Mouse (Mus musculus): ENCODE data around the gene Lep. TPM values are rescaled to one million over a fixed set of nuclear protein-coding genes. Genes with fewer than 3 reads are reported as not detected.
A peak's percentile ranks its signal among the peaks of the same experiment; 100 is the strongest.

Lep gene
- not detected in 2 replicates for total RNA-seq (2017)

DNA sequence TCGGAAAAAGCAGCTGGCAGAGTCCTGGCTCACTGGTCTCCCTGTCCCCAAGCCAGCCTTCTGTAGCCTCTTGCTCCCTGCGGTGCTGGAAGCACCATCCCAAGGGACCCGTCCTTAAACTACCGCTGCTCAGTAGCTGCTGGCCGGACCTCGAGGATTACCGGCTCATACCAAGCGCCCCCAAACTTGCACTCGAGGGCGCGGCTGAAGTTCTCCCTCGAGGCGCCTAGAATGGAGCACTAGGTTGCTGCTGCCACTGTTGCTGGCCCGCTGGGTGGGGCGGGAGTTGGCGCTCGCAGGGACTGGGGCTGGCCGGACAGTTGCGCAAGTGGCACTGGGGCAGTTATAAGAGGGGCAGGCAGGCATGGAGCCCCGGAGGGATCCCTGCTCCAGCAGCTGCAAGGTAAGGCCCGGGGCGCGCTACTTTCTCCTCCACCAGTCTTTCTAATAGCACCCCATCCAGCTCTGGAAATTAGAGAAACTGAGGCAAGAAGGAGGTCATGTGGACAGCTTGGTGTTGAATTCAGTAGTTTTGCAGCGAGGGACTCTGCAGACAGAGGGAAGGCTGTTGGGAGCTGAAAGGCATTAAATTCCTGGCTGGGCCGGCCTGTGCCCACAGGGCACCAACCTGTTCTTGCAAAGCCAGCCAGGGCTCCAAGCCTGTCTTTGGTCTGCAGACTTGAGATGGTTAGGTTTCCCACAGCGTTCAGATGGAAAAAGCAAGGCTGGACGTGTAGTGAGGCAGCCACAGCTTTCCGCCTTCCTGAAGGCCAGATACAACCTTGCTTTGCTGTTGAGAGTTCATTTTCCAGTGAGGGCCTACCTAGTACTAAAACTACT lies at the start of gene Lep:
Lep (plus strand) TSS at position 375 of the 840 bp plus-strand sequence.
- ATAC-seq (replicated peaks; ENCODE audit: low read depth, poor library complexity, severe bottlenecking) = no peak

DNA sequence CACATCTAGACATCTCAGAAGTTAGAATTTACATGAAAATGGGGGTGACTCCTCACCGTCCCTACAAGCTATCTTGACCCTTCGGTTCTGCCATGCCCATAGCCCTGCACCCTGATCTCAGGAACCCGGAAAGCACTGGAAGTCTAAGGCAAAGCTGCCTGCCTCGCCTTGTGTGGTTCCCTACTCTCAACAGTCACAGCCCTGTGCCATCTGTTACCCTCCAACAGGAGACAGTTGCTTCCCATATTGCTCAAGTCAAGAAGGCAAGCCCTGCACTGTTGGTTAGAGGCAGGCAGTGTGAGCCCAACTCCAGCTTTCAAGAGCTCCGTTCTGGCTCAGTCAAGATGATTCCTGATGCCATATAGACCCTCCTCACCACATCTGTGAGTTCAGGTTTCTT lies 48.4 kb upstream of the Lep start:
- no peak for ATAC-seq (replicated peaks; ENCODE audit: low read depth, poor library complexity, severe bottlenecking)

DNA sequence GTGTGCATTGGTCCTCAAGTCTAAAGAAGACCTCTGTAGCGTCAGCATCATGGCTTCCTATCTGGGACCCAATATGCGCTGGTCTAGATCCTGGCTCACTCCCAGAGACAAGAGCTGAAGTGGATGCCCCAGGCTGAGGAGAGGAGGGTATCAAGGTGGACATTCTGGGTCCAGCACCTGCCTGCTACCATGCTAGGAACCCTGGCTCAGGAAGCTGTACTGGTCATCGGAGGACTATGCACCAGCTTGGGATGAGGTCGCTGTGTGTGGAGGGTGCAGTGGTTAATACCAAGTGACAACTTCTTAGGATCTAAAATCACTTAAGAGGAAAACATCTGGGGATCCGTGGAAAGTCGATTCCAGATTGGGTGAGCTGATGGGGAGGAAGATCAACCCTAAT lies 46.8 kb upstream of the Lep start:
- ATAC-seq (replicated peaks; ENCODE audit: low read depth, poor library complexity, severe bottlenecking) = no peak

DNA sequence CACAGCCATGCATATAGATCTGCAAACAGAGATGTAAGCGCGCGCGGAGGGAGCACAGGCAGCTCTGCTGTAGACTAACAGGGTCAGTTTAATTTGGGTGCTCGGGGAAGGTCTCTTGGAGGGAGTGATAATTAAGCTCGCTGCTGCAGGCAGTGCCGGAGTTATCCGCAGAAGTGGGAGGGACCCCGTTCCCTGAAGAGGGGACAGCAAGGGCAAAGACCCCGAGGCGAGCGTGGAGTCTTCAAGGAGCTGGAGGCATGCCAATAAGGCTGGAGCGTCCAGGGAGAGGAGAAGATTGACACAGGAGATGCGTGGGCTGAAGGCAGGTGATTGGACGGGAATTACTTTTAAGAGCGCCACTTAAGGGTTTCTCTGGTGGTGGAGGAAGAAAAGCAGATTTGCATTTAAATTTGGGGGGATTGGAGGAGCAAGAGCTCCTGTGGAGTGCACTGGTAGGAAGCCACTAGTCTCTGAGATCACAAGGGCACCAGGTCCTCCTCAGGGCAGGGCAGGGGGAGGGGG lies 43.1 kb upstream of the Lep start:
- ATAC-seq (replicated peaks; ENCODE audit: low read depth, poor library complexity, severe bottlenecking) = no peak

DNA sequence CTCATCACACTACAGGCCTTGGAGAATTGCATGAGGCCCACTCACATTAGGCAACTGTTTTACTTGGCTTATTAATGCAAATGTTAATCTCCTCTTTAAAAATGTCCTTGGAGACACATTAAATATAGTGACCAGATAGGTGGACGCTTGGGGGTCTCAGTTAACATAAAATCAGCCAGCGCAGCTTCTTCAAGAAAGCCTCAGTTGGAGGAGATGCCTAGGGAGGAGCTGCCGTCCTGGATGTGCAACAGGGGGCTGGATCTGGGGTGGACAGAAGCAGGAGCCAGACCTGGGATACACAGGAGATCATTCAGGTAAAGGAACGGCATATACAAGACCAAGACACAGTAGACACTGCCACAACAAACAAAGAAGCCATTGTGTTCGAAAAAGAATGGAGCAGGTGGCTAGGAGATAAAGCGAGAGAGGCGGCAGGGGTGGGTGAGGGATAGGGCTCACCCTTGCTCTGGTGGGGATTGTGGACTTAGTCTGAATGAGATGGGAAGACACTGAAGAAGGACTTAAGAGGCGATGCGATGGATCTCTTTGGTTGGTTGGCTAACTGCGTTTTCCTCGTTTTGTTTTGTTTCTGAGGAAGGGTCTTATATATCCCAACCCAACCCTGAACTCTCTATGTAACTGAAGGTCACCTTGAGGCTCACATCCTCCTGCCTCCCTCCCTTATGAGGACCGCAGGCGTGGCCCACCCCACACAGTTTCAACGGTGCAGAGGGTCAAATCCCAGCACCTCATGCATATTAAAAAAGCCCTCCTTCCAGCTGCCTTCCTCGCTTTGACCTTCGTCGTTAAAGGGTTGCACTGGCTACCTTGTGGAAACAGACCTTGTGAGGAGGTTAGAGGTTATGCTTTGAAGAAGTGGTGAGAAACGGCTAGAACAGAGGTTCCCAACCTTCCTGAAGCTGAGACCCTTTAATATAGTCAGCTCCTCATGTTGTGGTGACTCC lies 40.0 kb upstream of the Lep start:
- no peak for ATAC-seq (replicated peaks; ENCODE audit: low read depth, poor library complexity, severe bottlenecking)

DNA sequence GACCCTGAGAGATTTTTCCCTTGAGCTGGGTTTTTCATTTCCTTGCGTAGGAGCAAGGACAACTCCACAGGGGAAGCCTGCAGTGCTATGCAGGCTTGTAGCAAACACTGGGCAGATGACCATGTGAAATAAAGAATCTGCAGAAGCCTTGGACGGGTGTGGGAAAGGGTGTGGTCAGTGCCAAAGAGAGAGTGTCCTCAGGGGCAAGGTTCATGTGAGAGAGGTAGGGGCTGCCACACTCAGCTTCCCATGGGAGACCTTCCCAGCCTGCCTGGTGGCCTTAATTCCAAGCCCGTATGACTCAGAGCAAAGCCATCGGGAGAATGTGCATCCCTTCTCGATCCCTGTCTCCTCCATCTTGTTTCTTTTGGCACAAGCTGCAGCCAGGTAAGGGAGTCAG lies 39.1 kb upstream of the Lep start:
- ATAC-seq (replicated peaks; ENCODE audit: low read depth, poor library complexity, severe bottlenecking) = no peak

DNA sequence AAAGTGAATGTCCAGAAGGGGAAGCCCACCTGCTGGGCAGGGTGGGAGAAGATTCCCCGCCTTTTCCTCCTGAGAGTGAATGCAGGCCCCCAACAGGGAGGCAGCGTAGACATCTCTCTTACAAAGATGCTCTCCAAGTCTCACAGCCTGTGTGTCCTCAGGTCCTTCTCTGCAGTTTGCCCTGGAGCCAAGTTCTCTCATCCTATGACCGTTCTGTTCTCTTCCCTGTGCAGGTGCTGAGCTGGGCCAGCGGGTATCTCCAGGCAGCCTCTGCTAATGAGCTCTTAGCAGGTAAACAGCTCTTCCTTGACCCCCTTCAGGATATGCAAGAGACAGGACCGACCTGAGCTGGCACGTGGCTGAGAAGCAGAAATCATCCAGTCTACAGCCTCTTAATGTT lies 38.5 kb upstream of the Lep start:
- no peak for ATAC-seq (replicated peaks; ENCODE audit: low read depth, poor library complexity, severe bottlenecking)

DNA sequence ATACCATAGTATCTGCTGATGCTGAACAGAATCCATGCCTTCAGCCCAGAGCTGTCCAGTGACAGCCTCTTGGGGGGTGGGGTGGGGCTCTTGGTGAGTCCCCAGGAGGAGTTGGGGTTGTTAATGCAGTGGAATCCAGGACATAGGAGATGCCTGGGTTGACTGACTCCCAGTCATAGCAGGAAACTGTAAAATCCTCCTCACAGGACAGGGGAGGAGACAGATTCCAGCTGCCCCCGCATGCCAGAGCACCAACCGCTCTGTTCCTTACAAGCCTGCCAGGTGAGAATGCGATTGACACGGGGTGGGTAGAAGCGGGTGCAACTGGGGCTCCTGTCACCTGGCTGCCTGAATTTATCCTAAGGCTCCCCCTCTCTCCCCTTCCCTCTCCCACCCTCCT lies 37.9 kb upstream of the Lep start:
- no peak for ATAC-seq (replicated peaks; ENCODE audit: low read depth, poor library complexity, severe bottlenecking)

DNA sequence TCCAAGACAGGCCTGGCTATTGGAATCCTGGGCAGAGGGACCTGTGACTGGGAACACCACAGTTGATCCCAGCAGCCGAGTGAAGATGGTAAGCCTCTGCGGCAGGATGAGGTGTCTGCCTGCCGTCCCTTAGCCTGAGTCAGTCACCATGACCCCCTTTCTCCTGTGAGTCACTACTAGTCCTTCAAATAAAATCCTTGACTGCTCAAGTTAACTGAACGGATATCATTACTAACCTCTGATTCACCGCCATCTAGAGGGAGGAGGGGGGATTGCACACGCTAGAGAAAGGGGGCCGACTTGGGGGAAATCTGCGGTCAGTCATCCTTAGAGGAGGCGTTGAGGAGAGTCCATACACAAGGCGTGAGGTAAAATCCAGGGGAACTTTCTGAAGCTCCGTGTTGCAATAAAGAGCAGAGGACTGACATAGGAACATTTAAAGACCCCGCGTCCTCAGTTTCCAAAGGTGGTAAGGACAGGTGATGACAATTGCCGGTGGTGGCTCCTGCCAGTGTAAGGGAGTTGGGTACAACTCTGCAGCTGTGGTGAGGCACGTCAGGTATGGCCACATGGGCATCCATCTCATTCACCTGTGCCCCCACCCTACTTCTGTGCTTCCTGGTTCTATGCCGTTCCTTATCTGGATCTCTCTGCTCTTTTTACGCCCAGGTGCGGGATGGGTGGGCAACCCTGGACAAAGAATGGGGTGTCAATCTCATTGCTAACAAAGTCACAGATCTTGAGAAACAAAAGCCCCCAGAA lies 36.6 kb upstream of the Lep start:
- ATAC-seq (replicated peaks; ENCODE audit: low read depth, poor library complexity, severe bottlenecking) = peak; percentile 66

DNA sequence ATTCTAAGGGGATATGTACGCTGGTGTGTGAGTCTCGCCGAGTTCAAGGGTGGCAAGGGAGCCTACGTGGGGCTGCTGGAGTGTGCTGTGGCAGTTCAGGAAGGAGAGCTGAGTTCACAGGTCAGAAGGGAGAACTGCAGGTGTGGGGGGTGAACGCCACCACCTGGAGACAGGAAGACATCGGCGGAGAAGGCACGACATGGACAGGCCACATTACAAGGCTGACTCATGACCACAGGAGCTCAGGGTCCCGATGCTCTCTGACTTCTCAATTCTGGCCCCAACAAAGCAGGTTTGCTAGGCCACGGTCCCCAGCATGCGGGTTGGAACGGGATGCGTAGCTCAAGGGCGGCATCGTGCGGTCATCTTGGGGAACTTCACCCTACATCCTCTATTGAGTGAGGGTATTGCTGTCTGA lies 36.0 kb upstream of the Lep start:
- ATAC-seq (replicated peaks; ENCODE audit: low read depth, poor library complexity, severe bottlenecking) = peak; percentile 96

DNA sequence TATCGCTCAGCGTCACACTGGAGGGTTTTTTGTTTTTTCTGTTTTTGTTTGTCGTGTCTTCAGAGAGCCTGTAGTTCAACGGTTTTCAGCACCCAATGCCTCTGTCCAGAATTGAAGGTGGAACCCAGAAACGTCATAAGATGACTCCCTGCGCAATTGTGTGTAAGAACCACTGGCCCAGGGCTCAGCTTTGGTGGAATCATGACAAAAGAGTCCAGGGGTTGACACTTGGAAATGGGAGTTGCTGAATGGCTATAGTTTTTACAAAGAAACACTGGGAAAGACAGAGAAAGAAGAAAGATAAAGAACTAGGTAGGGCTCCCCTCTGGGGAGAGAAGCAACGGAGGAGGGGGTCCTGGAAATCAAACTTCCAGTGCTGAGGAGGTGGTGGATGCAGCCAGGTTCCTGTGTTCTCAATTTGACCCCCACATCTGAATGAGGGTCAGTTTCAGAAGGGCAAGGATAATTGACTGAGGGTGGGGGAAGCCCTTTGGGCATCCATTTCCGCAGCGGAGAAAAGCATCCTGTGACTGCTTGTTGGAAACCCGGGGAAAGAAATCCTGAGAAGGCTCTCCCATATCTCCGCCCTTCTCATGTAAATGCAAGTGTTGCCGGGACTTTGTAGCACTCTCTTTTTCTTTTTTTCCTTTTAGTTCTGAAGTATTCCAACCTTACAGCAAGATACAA lies 34.1 kb upstream of the Lep start:
- no peak for ATAC-seq (replicated peaks; ENCODE audit: low read depth, poor library complexity, severe bottlenecking)

DNA sequence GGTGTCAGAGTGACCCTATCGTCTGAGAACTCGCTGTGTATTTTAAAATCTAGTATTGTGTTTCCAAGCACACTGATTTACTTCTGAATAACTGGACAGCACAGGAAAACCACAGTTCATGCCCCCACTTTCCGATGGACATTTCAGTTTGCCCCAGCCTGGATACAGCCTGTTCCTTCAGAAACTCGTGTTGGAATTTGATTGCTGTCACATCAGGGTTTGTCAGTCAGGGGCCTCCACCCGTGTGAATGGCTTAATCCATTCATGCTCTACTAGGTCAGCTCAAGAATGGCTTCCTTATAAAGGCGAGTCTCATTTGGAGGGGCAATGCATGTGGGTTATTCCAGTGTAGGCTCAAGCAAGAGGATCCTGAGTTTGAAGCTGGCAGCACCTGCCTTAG lies 33.3 kb upstream of the Lep start:
- ATAC-seq (replicated peaks; ENCODE audit: low read depth, poor library complexity, severe bottlenecking) = no peak

DNA sequence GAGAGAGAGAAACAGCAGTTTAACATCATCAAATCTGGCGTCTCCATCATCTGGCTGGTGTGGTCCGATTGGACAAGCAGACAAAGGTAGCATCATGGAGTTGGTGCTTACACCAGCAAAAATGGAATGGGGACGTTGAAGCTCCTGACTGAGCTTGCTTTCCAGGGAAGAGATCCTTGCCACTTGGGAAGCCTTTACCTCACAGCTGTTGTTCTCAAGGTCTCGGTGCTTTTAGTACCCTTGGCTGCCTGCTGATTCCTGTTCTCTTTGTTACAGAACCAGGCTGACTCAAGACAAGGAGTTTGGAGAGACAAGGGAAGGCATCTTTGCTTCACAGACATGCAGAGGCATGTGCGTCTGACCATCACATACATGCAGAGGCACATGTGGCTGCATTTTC lies 31.9 kb upstream of the Lep start:
- no peak for ATAC-seq (replicated peaks; ENCODE audit: low read depth, poor library complexity, severe bottlenecking)

DNA sequence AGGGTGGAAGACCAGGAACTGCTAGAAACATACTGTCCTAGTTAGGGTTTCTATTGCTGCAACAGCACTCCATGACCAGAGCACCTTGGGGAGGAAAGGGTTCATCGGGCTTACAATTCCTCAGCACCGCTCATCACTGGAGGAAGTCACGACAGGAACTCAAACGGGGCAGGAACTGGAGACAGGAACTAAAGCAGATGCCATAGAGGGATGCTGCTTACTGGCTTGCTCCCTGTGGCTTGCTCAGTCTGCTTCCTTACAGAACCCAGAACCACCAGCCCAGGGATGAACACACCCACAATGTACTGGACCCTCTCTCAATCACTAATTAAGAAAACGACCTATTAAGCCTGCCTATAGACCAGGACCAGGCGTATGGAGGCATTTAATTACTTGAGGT lies 30.5 kb upstream of the Lep start:
- ATAC-seq (replicated peaks; ENCODE audit: low read depth, poor library complexity, severe bottlenecking) = no peak

DNA sequence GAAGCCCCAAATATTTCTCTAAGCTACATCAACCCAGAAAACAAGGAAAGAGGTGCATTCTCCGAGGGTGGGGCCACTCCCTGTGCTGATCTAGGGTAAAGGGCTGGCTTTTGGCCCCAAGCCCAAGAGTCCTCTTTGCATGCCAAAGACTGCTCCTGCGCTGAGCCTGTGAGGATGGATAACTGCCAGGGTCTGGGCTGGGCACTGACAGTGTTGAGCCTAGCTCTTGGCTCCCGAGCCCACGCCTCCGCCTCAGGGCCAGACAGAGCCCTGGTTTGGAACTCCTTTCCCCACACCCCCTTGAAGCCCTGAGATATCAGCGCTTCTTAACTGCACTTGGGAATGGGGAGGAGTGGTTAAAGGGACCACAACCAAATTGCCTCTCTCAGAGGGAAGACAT lies 28.8 kb upstream of the Lep start:
- no peak for ATAC-seq (replicated peaks; ENCODE audit: low read depth, poor library complexity, severe bottlenecking)

DNA sequence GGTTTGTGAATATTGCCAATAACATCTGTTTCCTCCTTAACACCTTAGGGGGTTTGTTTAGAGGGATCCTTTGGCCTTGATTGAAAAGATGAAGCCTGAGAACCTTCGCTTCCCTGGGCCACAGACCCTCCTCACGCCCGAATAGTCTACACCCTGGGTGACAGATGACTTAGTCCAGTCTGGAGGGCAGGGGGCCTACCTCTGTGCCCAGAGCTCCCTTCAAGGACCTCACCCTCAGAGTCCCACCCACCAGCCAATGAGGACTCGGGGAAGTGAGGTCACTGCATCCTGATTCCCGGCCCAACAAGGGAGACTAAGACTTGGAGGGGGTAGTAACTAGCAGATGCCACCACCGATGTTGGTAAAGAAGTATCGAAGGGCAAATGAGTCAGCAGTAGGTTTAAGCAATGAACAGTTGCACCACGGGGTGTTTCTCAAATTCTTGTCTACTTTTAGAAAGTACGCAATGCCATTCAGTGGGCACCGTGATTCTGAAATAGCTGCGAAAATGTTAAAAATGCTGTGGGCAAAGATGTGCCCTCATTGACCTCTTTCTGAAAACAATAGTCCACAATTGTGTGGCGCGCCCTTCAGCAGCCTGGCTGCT lies 28.2 kb upstream of the Lep start:
- ATAC-seq (replicated peaks; ENCODE audit: low read depth, poor library complexity, severe bottlenecking) = no peak

DNA sequence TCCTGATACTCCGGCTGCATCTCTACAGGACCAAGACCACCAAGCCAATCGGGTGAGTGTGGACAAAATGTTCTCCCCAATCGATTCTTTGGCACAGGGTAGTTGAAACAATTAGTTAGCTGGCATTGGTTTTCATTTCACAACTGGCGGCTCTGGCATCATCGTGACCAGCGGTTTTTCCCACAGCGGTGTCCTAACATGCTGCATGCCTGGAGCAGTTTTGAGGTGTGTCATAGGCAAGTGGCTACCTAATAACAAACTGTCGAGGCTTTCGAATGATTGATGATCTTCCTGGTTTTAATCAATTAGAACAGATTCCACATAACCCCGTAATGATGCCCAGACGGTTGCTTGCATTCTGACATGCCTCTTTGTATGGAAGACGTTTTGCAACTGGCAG lies 27.6 kb upstream of the Lep start:
- no peak for ATAC-seq (replicated peaks; ENCODE audit: low read depth, poor library complexity, severe bottlenecking)

DNA sequence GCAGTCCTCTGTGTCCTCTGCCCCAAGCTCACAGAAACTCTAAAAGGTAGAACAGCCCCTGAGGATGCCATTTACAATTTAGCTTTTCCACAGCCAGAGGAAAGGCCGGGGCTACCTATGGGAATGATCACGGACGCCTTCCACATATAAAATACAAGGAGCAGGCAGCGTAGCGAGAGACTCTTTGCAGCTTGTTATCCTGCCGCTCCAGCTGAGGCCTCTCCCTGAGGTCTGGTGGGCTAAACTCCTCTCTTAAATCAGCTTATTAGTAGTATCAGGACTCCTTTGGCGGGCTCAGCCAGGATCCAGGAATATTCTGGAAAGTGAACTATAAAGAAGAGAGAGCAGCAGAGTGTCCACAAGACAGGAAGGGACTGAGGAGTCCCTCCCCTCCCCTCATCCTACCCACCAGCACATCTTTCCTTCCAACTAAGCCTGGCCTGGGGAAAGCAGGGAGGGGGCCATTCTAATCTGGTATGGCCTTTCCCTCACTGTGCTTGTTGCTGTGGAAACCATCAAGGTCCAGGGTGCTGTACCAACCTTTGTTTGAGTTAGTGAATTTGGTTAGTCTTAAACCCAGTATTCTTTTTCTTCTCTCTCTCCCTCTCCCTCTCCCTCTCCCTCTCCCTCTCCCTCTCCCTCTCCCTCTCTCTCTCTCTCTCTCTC lies 25.9 kb upstream of the Lep start:
- ATAC-seq (replicated peaks; ENCODE audit: low read depth, poor library complexity, severe bottlenecking) = no peak

DNA sequence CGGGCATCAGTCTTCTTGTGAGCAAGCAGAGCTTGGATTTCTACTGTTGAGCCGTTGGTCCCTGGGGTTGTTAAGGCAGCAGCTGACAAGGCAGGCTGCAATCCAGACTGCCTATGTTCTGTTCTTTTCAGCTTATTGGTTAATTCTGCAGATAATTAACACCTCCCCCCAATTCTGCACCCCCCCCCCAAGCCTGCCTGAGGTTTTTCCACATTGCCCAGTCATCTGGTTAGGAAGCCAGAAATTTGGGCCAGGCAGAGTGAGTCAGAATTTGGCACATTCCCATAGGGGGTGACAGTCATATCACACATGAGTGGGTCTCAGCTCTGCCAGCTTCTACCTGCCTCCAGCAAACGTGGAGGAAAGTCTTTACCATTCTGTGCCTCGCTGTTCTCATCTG lies 23.3 kb upstream of the Lep start:
- no peak for ATAC-seq (replicated peaks; ENCODE audit: low read depth, poor library complexity, severe bottlenecking)

Data from common myeloid progenitor, adult 5-6 weeks (primary cell).